Mouse (Mus musculus) hindbrain, embryonic 14.5 days (tissue): ENCODE results near the gene Celf2. TPM values are rescaled to one million over a fixed set of nuclear protein-coding genes. Genes with fewer than 3 reads are reported as not detected.

Experiments
- ATAC-seq: fragments of 200-750 bp; cut with Nextera tagmentation; 2 replicates; pipeline ENCODE4 v1.8.0; 2017; ENCODE audit warnings: moderate number of reproducible peaks, mild to moderate bottlenecking, moderate TSS enrichment, moderate library complexity; ENCODE audit not compliant: low FRiP score
- DNase-seq: peaks from one replicate; pipeline ENCODE4 v3.0.0-alpha.2; 2015; ENCODE audit warnings: low spot score
- H3K27ac ChIP-seq: fragments of 300-500 bp; sonication (generic); 2 replicates; pipeline ENCODE4 v1.5.1; 2014; ENCODE audit warnings: mild to moderate bottlenecking, moderate library complexity
- H3K27me3 ChIP-seq: fragments of 300-500 bp; sonication (generic); 2 replicates; pipeline ENCODE4 v1.6.1; 2014; ENCODE audit warnings: mild to moderate bottlenecking, low read length, mixed read lengths; ENCODE audit not compliant: control insufficient read depth, insufficient read depth
- H3K36me3 ChIP-seq: fragments of 300-500 bp; sonication (generic); replicated peaks from 2 replicates; pipeline ENCODE4 v1.6.1; 2014; ENCODE audit not compliant: control insufficient read depth, insufficient read depth
- H3K4me1 ChIP-seq: fragments of 300-500 bp; sonication (generic); replicated peaks from 2 replicates; pipeline ENCODE4 v1.6.1; 2014; ENCODE audit warnings: antibody characterized with exemption, low read length, mixed read lengths; ENCODE audit not compliant: control insufficient read depth, insufficient read depth
- H3K4me2 ChIP-seq: fragments of 300-500 bp; sonication (generic); replicated peaks from 2 replicates; pipeline ENCODE4 v1.6.1; 2014; ENCODE audit warnings: mild to moderate bottlenecking, moderate library complexity
- H3K4me3 ChIP-seq: fragments of 300-500 bp; sonication (generic); replicated peaks from 2 replicates; pipeline ENCODE4 v1.5.1; 2014; ENCODE audit warnings: mild to moderate bottlenecking, low read length
- H3K9ac ChIP-seq: fragments of 300-500 bp; sonication (generic); 2 replicates; pipeline ENCODE4 v1.6.1; 2014
- H3K9me3 ChIP-seq: fragments of 300-500 bp; sonication (generic); 2 replicates; pipeline ENCODE4 v1.6.1; 2016; ENCODE audit warnings: low read length; ENCODE audit not compliant: control insufficient read depth
- WGBS: fragments of 180-500 bp; shearing (Covaris S2); extraction: QIAGEN DNeasy Blood & Tissue Kit; methylation state at CpG from one replicate; pipeline ENCODE4 v1.1.7; 2014; 5-methylcytosine and 5-hydroxymethylcytosine counted together
- polyA plus RNA-seq: library from polyadenylated mRNA; unstranded; fragments of >200 nt; fragmentation: Nextera tagmentation; extraction: Ambion mirVana; gene quantifications from 2 replicates; pipeline ENCODE4 v1.2.1, GENCODE M21; 2014

Gene Celf2
- polyA plus RNA-seq, 1 experiment from 2014 or later = 131 TPM

DNA sequence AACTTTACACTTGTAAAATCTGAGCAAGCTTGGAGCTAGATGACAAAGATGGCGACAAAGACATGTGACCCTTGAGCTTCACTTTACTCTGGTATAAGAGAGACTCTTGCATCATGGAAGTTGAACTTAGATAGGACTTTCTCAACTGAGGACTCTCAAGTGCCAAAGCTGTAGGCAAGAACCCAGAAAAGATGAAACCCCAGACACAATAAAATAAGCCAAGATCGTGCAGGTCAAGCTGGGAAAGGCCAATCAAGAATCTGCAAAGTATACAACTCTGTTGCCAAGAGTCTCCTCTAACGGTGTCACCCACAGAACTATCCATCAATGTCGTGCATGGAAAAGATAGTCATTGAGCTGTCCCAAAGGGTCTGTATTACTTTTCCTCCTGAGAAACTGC lies 558.7 kb downstream of the Celf2 start:
- no peaks in the 10 kb centered on the region for H3K4me1 ChIP-seq
- WGBS = 78% methylated on average over 4 of the region's 4 CpGs
- H3K9ac ChIP-seq = no peak overlapping the region
- no peak overlapping the region for H3K4me3 ChIP-seq
- H3K9me3 ChIP-seq = no peaks in the 10 kb centered on the region
- no peak overlapping the region for H3K27ac ChIP-seq
- no peak overlapping the region for H3K4me2 ChIP-seq
- ATAC-seq (no peak), DNase-seq (no peak)
- H3K36me3 ChIP-seq = no peaks in the 10 kb centered on the region
- H3K27me3 ChIP-seq = no peaks in the 10 kb centered on the region

DNA sequence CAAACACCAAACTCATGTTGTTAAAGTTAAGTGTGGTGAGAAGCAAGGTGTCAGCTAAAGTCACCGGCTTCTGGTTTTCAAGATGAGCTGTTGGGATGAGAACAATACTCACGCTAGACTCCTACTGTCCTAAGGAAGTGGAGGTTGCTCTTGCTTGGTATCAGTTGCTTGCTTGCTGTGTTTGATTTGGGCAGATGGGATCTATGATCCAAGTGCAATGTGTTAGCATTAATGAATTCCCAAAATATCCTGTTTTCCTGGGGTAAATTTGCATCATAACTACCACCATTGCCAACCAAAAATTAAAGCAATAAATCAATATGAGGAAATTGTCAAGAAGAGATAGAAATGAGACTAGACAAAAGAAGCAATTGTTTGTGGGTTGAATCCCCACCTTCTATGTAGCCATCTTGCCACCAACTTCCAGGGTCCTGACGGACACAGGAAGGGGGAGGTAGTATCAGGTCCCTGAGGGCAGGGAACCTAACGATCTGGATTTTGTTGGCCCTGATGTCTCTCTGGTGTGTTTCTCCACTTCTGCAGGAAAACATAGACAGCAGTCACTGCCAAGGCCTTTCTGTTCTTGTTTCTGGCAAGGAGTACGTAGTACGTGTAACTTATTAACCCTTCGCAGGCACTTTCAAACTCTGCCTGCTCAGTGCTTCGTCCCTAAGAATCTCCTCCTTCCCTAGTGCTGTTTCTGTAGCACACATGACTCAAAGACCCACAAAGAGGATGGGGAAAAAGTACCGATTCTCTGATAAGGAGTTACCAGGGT lies 563.5 kb downstream of the Celf2 start:
- Histone ChIP-seq H3K4me1 (no peaks in the 10 kb centered on the region), H3K4me3 (no peak overlapping the region), H3K9me3 (no peaks in the 10 kb centered on the region), H3K27ac (no peak overlapping the region), H3K9ac (no peak overlapping the region), H3K36me3 (no peaks in the 10 kb centered on the region), H3K27me3 (no peaks in the 10 kb centered on the region), H3K4me2 (no peak overlapping the region)
- WGBS = 84% methylated on average over 9 of the region's 9 CpGs
- DNase-seq (no peak), ATAC-seq (no peak)

GRCm38 (mm10) chr2:6943651-6944050 lies 565.7 kb downstream of the Celf2 start:
- Histone ChIP-seq H3K27me3 (no peaks in the 10 kb centered on the region), H3K9ac (no peak overlapping the region), H3K4me3 (no peak overlapping the region), H3K27ac (no peak overlapping the region), H3K9me3 (no peaks in the 10 kb centered on the region), H3K4me1 (no peaks in the 10 kb centered on the region), H3K36me3 (no peaks in the 10 kb centered on the region), H3K4me2 (no peak overlapping the region)
- WGBS = 84% methylated on average over 8 of the region's 8 CpGs
- ATAC-seq = no peak
- no peak for DNase-seq

GRCm38 (mm10) chr2:6942635-6943390 lies 566.5 kb downstream of the Celf2 start:
- no peak overlapping the region for H3K27ac ChIP-seq
- H3K36me3 ChIP-seq = no peaks in the 10 kb centered on the region
- no peak overlapping the region for H3K4me3 ChIP-seq
- no peak overlapping the region for H3K4me2 ChIP-seq
- 43% methylated on average over 2 of the region's 2 CpGs for WGBS
- ATAC-seq (peak; percentile 68), DNase-seq (no peak)
- no peaks in the 10 kb centered on the region for H3K9me3 ChIP-seq
- H3K27me3 ChIP-seq = no peaks in the 10 kb centered on the region
- H3K9ac ChIP-seq = no peak overlapping the region
- no peaks in the 10 kb centered on the region for H3K4me1 ChIP-seq

DNA sequence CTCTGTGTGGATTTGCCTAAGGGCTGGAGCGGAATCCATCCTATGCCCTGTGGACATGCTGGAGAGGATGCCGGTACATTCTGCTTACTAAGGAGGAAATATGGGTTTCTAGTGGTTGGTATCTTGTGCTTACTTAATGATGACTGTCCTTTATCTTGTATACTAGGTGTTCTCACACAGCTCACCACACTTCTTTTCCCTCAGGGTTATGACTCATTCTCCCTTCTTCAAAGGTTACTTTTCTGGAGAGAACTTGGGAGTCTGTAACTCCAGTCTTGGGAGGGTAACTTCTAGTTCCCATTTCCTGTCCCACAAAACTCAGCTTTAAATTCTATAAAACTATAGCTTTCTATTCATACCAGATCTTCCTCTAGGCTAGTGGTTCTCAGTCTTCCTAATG lies 570.2 kb downstream of the Celf2 start:
- Histone ChIP-seq H3K4me1 (no peaks in the 10 kb centered on the region), H3K9me3 (no peaks in the 10 kb centered on the region), H3K36me3 (no peaks in the 10 kb centered on the region), H3K27me3 (no peaks in the 10 kb centered on the region), H3K4me2 (no peak overlapping the region), H3K4me3 (no peak overlapping the region), H3K27ac (no peak overlapping the region), H3K9ac (no peak overlapping the region)
- 95% methylated on average over 2 of the region's 2 CpGs for WGBS
- no peak for ATAC-seq
- no peak for DNase-seq

DNA sequence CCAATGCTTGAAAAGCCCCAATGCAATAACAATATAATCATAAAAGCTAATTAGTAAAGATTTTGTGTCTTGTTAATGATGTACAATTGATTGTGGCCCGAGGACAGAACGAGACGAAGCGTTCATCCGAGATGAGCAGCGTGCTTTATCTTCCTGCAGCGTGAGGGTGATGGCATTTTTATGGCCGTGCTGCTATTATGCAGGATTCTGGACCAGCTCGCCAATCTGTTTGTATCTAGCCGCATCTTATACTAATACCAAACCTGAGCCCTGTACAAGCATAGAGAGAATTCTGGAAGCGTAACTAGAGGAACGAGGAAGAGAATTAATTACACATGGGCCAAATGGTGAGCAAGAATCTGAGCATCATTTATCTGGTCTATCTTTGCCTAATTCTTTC lies 576.2 kb downstream of the Celf2 start:
- Histone ChIP-seq H3K4me2 (no peak overlapping the region), H3K4me1 (no peaks in the 10 kb centered on the region), H3K36me3 (no peaks in the 10 kb centered on the region), H3K9ac (no peak overlapping the region), H3K27me3 (no peaks in the 10 kb centered on the region), H3K27ac (no peak overlapping the region), H3K4me3 (no peak overlapping the region), H3K9me3 (no peaks in the 10 kb centered on the region)
- DNase-seq (no peak), ATAC-seq (no peak)
- WGBS = 57% methylated on average over 12 of the region's 12 CpGs

GRCm38 (mm10) chr2:6927693-6928360 lies 581.5 kb downstream of the Celf2 start:
- no peaks in the 10 kb centered on the region for H3K36me3 ChIP-seq
- no peaks in the 10 kb centered on the region for H3K9me3 ChIP-seq
- H3K4me2 ChIP-seq = no peak overlapping the region
- WGBS = 95% methylated on average over 4 of the region's 4 CpGs
- H3K4me3 ChIP-seq = no peak overlapping the region
- no peak for ATAC-seq
- no peaks in the 10 kb centered on the region for H3K27me3 ChIP-seq
- H3K4me1 ChIP-seq = no peaks in the 10 kb centered on the region
- no peak for DNase-seq
- H3K9ac ChIP-seq = no peak overlapping the region
- H3K27ac ChIP-seq = no peak overlapping the region

GRCm38 (mm10) chr2:6925505-6925904 lies 583.9 kb downstream of the Celf2 start:
- H3K27ac ChIP-seq = no peak overlapping the region
- no peak overlapping the region for H3K4me3 ChIP-seq
- H3K9ac ChIP-seq = no peak overlapping the region
- H3K4me1 ChIP-seq = no peaks in the 10 kb centered on the region
- DNase-seq (no peak), ATAC-seq (0 out of 2 replicates have a peak, but pooled peaks have one; percentile 14)
- no peaks in the 10 kb centered on the region for H3K36me3 ChIP-seq
- H3K9me3 ChIP-seq = no peaks in the 10 kb centered on the region
- 63% methylated on average over 5 of the region's 5 CpGs for WGBS
- H3K27me3 ChIP-seq = no peaks in the 10 kb centered on the region
- no peak overlapping the region for H3K4me2 ChIP-seq

DNA sequence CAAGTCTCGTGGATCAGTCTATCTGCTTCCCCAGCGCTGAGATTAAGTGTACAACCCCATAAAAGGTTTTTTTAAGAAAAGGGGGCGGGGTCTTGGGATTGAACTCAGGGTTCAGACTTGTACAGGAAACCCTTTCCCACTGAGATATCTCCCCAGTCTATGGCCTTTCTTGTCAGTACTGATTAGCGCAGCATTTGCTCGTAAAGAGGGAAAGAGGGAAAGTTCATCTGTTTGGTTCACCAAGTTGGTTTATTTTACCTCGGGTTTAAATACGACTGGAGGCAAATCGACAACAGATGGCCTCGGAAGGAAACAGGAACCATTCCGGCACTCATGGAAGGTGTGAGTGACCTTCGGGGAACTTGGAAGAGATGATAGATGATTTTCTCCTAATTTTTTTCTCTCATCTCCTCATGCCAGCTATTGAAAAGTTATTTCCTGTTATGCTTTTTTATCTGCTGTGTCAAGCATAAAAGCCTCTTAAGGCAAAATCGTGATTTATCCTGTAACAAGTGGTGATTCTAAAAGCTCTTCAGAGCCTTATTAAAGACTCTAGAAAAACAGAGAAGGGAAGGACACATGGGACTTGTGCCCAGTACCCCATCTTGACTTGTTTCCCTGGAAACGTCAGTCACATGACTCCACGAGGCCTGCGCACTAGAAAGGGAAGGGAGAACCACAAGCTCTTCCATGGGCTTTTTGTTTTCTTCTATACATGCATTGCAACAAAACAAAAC lies 585.5 kb downstream of the Celf2 start:
- Histone ChIP-seq H3K9ac (no peak overlapping the region), H3K27ac (no peak overlapping the region), H3K27me3 (no peaks in the 10 kb centered on the region), H3K9me3 (no peaks in the 10 kb centered on the region), H3K4me2 (no peak overlapping the region), H3K4me3 (no peak overlapping the region), H3K36me3 (no peaks in the 10 kb centered on the region), H3K4me1 (no peaks in the 10 kb centered on the region)
- ATAC-seq (no peak), DNase-seq (no peak)
- whole genome bisulfite sequencing = 79% methylated on average over 15 of the region's 15 CpGs
